Mouse (Mus musculus) embryonic facial prominence, embryonic 15.5 days (tissue): ENCODE data around the gene Brd9. TPM values are rescaled to one million over a fixed set of nuclear protein-coding genes. Genes with fewer than 3 reads are reported as not detected.

Experiments used
- ATAC-seq: fragments of 200-750 bp; cut with Nextera tagmentation; 2 replicates; pipeline ENCODE4 v1.8.0; 2017; ENCODE audit warnings: low read depth, moderate TSS enrichment; ENCODE audit not compliant: insufficient number of reproducible peaks, low FRiP score, low TSS enrichment
- H3K27ac ChIP-seq: fragments of 300-500 bp; sonication (generic); replicated peaks from 2 replicates; pipeline ENCODE4 v1.5.1; 2015; ENCODE audit warnings: mild to moderate bottlenecking, inconsistent platforms
- H3K27me3 ChIP-seq: fragments of 300-500 bp; sonication (generic); 2 replicates; pipeline ENCODE4 v1.6.1; 2015; ENCODE audit warnings: inconsistent platforms
- H3K36me3 ChIP-seq: fragments of 300-500 bp; sonication (generic); 2 replicates; pipeline ENCODE4 v1.6.1; 2015; ENCODE audit warnings: mild to moderate bottlenecking, inconsistent platforms
- H3K4me1 ChIP-seq: fragments of 300-500 bp; sonication (generic); 2 replicates; pipeline ENCODE4 v1.6.1; 2015; ENCODE audit warnings: inconsistent platforms
- H3K4me2 ChIP-seq: fragments of 300-500 bp; sonication (generic); replicated peaks from 2 replicates; pipeline ENCODE4 v1.6.1; 2015; ENCODE audit warnings: mild to moderate bottlenecking, inconsistent platforms
- H3K4me3 ChIP-seq: fragments of 300-500 bp; sonication (generic); replicated peaks from 2 replicates; pipeline ENCODE4 v1.5.1; 2015; ENCODE audit warnings: mild to moderate bottlenecking, inconsistent platforms
- H3K9ac ChIP-seq: fragments of 300-500 bp; sonication (generic); 2 replicates; pipeline ENCODE4 v1.6.1; 2015; ENCODE audit warnings: inconsistent platforms
- H3K9me3 ChIP-seq: fragments of 300-500 bp; sonication (generic); replicated peaks from 2 replicates; pipeline ENCODE4 v1.6.1; 2016; ENCODE audit warnings: inconsistent platforms
- WGBS: fragments of 180-500 bp; shearing (Covaris S2); methylation state at CpG from one replicate; pipeline ENCODE4 v1.1.7; 2015; 5-methylcytosine and 5-hydroxymethylcytosine counted together
- polyA plus RNA-seq: library from polyadenylated mRNA; unstranded; fragments of >200 nt; fragmentation: Nextera tagmentation; extraction: Ambion mirVana; gene quantifications from 2 replicates; pipeline ENCODE4 v1.2.1, GENCODE M21; 2015

Gene Brd9
- polyA plus RNA-seq, 1 experiment from 2014 or later, result 53.4 TPM

DNA sequence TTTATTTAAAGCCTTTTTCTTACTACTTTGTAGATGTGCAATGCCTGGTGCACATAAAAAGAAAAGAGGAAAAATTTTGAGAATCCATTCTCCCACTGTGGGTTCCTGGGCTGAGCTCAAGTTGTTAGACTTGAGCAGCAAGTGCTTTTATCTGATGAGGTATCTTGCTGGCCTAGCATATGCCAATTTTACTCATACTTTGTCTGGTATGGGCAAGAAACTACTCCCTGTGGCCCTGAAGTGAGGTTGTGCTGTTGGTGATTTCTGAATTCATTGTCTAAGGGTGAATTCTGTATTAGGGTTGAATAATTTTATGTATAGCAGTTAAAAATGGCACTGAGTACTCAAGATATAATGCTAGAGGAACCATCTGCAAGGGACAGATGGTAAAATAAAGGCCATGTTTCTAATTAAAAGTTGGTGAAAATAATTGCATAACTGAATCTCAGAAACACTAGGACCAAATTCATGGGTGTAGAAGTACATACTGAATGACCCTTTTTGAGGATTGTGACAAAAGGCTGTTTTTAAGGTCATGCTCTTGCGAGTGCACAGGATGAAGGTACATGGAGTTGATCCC is 16.0 kb downstream of the Brd9 start:
- no peak overlapping the region for H3K4me2 ChIP-seq
- H3K9ac ChIP-seq, result no peak overlapping the region
- peaks cover 83% of the 10 kb centered on the region for H3K36me3 ChIP-seq
- ATAC-seq, result no peak
- no peak overlapping the region for H3K4me3 ChIP-seq
- no peaks in the 10 kb centered on the region for H3K27me3 ChIP-seq
- H3K4me1 ChIP-seq, result no peaks in the 10 kb centered on the region
- no peak overlapping the region for H3K27ac ChIP-seq
- no peaks in the 10 kb centered on the region for H3K9me3 ChIP-seq
- 87% methylated on average over 1 of the region's 1 CpGs for WGBS

DNA sequence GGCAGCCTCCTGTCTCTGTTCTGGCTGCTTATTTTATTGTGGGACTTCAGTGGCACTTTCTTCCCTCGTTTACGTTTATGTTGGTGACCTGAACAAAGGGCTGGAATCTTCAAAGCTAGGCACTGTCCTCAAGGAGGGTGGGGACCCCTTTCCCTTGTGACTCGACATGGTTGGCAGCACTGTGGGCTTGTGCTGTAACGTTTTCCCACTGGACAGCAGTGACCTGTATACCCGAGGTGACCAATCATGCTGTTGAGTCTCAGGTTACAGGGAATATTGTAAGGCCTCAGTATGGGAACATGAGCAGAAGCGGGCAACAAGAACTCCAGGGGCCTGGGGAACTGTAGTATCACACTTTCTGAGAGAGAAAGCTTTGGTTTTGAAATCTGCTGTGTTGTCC is 17.1 kb downstream of the Brd9 start:
- 55% methylated on average over 6 of the region's 6 CpGs for WGBS
- H3K9ac ChIP-seq, result no peak overlapping the region
- H3K27me3 ChIP-seq, result no peaks in the 10 kb centered on the region
- H3K4me3 ChIP-seq, result no peak overlapping the region
- no peak overlapping the region for H3K27ac ChIP-seq
- no peak overlapping the region for H3K4me2 ChIP-seq
- ATAC-seq, result no peak
- H3K4me1 ChIP-seq, result no peaks in the 10 kb centered on the region
- no peaks in the 10 kb centered on the region for H3K9me3 ChIP-seq
- peaks cover 83% of the 10 kb centered on the region for H3K36me3 ChIP-seq

DNA sequence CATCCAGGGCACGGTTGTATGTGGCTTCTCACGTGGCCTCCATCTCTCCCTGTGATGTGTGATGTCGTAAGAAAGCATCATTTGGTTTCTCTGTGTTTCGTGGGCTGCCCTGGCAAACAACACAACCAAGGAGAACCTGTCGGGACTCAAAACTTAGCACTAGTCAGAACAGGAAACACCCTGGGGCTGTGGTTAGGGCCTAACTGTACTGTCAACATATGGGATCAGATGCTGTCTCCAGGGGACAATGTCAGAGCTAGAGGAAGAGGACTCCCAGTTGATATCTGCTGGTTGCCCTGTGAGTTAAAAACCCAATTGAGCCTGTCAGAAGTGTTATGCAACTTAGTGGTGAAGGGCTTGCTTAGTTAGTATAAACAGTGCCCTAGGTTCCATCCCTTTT is 17.9 kb downstream of the Brd9 start:
- WGBS, result 76% methylated on average over 5 of the region's 5 CpGs
- Histone ChIP-seq H3K4me2 (no peak overlapping the region), H3K4me3 (no peak overlapping the region), H3K27ac (no peak overlapping the region), H3K4me1 (no peaks in the 10 kb centered on the region), H3K9me3 (no peaks in the 10 kb centered on the region), H3K9ac (no peak overlapping the region), H3K36me3 (peaks cover 83% of the 10 kb centered on the region), H3K27me3 (no peaks in the 10 kb centered on the region)
- ATAC-seq, result no peak

DNA sequence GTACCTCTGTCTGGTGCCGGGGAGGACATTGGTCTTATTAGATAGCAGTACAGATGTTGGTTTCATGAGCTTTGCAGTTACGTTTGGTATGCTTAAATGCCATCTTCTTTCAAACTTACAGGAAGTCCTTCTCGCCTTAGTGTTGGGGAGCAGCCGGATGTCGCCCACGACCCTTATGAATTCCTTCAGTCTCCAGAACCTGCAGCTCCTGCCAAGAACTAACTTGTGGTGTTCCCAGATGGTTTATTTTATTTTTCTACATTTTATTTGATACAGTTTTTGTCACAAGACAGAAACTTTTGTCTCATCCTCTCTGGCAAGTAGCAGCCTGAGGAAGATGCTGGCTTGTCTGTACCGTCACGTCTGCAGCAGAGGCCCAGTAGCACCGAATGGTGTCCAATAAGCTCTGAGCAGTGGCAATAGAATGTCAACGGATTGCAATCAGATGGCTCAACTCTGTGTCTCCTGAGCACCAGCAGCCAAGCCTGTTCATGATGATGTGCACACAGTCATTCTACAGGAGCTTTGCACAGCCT is 22.6 kb downstream of the Brd9 start:
- Histone ChIP-seq H3K9me3 (no peaks in the 10 kb centered on the region), H3K4me1 (no peaks in the 10 kb centered on the region), H3K9ac (no peak overlapping the region), H3K27ac (no peak overlapping the region), H3K27me3 (no peaks in the 10 kb centered on the region), H3K4me2 (no peak overlapping the region), H3K36me3 (peaks cover 63% of the 10 kb centered on the region), H3K4me3 (no peak overlapping the region)
- whole genome bisulfite sequencing, result 90% methylated on average over 10 of the region's 10 CpGs
- no peak for ATAC-seq

DNA sequence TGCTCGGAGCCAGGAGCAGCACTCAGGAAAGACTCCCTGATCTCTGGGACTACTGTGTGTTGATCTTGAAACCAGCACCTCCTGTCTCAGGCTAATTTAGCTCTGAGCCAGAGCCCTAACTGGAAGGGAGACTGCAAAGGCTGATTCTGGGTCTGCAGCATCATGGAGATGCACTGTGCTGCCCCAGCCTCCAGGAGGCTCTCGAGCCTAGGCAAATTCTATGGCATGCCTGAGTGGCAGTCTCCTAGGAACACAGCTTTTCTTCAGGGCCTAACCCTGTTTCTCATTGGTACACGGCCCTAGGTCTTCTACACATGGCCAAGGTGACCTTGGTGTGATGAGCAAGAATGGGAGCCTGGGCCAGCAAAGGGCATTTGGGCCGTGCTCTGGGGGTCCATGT is 23.6 kb downstream of the Brd9 start:
- WGBS, result 81% methylated on average over 4 of the region's 4 CpGs
- H3K4me1 ChIP-seq, result no peaks in the 10 kb centered on the region

DNA sequence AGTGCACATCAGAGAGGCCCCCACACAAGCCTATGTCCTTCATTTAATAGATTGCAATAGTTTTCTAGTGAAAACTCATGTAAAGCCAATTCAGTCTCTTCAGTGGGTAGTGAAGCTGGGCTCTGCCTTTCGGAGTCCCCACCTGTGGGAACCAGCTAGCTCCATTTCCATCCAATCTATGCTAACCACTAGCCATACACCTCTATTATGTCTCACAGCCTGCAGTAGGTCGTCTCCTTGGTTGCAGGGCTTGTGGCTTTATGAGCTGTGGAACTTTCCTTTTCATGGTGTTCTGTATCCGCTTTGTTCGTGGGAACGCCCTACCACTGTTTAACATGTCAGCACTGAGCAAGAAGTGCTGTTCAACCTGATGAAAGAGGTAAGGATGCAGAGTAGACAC is 25.9 kb downstream of the Brd9 start, which contains the start of gene Zdhhc11:
TSS of gene Zdhhc11 (plus strand) at position 301 of the 400 bp plus-strand sequence.
- H3K4me1 ChIP-seq, result no peaks in the 10 kb centered on the region
- WGBS, result 86% methylated on average over 5 of the region's 5 CpGs

More for the DNA sequence above, 23.6 kb downstream of the Brd9 start:
- ATAC-seq, result no peak
- H3K27me3 ChIP-seq, result no peaks in the 10 kb centered on the region; the same call in 1 of the 2 replicates
- no peak overlapping the region for H3K27ac ChIP-seq
- peaks cover 54% of the 10 kb centered on the region for H3K36me3 ChIP-seq
- no peaks in the 10 kb centered on the region for H3K9me3 ChIP-seq
- H3K4me2 ChIP-seq, result no peak overlapping the region
- H3K9ac ChIP-seq, result no peak overlapping the region
- no peak overlapping the region for H3K4me3 ChIP-seq

DNA sequence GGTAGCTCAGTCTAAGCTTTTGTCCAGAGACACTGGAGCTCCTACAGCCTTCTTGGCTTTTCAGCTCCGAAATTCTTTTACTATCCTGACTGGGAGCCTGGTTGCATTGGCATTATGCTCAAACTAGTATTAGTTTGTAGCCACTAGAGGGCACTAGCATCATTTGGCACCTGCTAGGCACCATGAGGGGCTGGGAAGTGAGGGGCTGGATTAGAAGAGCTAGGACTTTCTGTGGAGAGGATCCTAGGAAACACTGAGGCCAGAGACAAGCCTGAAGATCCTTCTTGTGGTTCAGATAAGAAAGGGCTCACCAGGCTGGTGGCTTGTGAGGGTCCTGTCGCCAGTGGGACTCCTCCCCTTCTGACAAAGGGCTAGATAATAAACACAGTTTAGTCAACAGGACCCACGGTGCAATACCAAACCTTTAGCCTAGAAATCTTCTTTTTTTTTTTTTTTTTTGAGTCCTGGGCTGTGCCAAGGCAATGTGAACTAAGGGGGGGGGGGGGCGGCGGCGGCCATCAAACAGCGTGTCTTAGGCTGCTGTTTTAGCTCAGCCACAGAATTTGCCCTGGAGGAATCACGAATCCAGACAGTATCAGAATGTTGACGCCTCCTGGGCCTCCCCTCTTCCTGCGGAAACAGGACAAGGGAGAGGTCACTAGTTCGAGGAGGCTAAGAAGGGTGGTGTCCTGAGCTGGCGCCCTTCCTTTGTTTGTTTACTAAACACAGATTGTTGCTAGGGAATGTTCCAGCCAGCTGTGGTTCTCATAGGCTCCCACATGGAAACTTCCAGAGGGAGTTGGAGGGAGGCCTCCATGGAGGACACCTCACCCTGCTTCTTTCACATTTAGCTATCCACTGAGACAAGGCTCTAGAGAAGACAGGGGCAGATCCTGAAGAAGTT is 33.2 kb downstream of the Brd9 start:
- peaks cover 8% of the 10 kb centered on the region for H3K4me1 ChIP-seq
- no peak overlapping the region for H3K27ac ChIP-seq
- H3K9me3 ChIP-seq, result no peaks in the 10 kb centered on the region
- no peak overlapping the region for H3K4me3 ChIP-seq
- peak; percentile 77; the same call in 1 of the 2 replicates for ATAC-seq
- no peaks in the 10 kb centered on the region; the same call in 1 of the 2 replicates for H3K27me3 ChIP-seq
- no peaks in the 10 kb centered on the region for H3K36me3 ChIP-seq
- WGBS, result 17% methylated on average over 12 of the region's 12 CpGs
- peak overlapping the region; percentile 38 for H3K4me2 ChIP-seq
- no peak overlapping the region for H3K9ac ChIP-seq

More for the DNA sequence above, 25.9 kb downstream of the Brd9 start, which contains the start of gene Zdhhc11:
- H3K36me3 ChIP-seq, result peaks cover 33% of the 10 kb centered on the region
- no peak within 1 kb of the TSS for H3K9ac ChIP-seq
- H3K4me3 ChIP-seq, result no peak within 1 kb of the TSS
- no peaks in the 10 kb centered on the region; the same call in 1 of the 2 replicates for H3K27me3 ChIP-seq
- ATAC-seq, result no peak
- H3K4me2 ChIP-seq, result no peak within 1 kb of the TSS
- no peak within 1 kb of the TSS for H3K27ac ChIP-seq
- no peaks in the 10 kb centered on the region for H3K9me3 ChIP-seq

DNA sequence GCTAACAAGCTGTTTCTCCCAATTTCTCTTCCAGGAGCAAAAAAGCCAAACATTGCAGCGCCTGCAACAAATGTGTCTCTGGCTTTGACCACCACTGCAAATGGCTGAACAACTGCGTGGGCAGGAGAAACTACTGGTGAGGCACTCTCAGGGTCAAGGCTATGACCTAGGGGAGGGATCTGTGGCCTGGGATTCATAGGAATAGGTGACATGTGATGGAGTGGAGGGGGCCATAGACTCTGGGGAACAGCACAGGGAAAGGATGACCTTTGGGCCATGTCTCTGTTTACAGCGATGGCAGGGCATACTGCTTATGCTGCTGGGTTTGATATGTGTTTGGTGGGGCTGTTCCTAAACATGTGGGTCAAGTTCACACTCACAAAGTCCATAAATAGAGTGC is 36.9 kb downstream of the Brd9 start:
- Histone ChIP-seq H3K9me3 (no peaks in the 10 kb centered on the region), H3K27me3 (no peaks in the 10 kb centered on the region), H3K27ac (no peak overlapping the region), H3K4me2 (no peak overlapping the region), H3K4me1 (peaks cover 8% of the 10 kb centered on the region), H3K36me3 (no peaks in the 10 kb centered on the region), H3K9ac (no peak overlapping the region), H3K4me3 (no peak overlapping the region)
- no peak for ATAC-seq
- WGBS, result 86% methylated on average over 3 of the region's 3 CpGs

DNA sequence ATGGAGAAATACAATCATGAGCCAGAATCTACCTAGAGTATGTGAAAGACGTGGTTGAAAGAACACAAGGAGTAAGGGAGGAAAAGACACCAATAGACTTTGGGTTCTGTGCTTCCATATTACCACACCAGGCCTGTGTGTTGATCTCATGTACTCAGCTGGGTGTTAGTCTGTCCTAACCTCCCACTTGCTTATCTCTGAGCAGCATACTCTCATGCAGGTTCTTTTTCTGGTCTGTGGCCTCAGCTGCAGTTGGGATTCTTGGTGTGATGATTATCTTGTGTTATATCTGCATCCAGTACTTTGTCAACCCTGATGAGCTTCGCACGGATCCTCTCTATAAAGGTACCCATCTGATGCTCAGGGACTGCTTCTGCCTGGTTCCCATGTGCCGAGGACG is 39.3 kb downstream of the Brd9 start:
- Histone ChIP-seq H3K27ac (no peak overlapping the region), H3K9me3 (no peaks in the 10 kb centered on the region), H3K27me3 (no peaks in the 10 kb centered on the region), H3K4me3 (no peak overlapping the region), H3K9ac (no peak overlapping the region), H3K4me1 (no peaks in the 10 kb centered on the region), H3K4me2 (no peak overlapping the region), H3K36me3 (no peaks in the 10 kb centered on the region)
- no peak for ATAC-seq
- WGBS, result 83% methylated on average over 5 of the region's 5 CpGs

DNA sequence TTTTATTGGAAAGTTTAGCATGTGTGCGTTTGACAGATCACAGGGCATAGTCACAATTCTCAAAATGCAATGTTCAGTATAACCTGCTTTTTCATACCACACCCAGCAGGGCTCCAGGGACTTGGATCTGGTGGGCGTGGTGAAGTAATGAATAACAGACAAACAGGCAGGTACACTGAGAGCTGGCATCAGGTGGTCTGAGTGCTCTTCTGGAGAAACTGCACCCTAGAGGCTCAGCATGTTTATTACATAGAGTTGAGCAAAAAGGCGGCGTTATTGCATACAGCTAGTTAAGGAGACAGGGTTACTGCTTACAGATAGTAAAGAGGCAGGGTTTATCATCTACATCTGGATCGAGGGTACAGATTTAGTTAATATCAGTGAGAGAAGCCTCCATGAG is 52.7 kb downstream of the Brd9 start:
- H3K4me2 ChIP-seq, result no peak overlapping the region
- no peaks in the 10 kb centered on the region for H3K27me3 ChIP-seq
- no peaks in the 10 kb centered on the region for H3K4me1 ChIP-seq
- no peak overlapping the region for H3K9ac ChIP-seq
- no peak overlapping the region for H3K27ac ChIP-seq
- H3K4me3 ChIP-seq, result no peak overlapping the region
- ATAC-seq, result peak; percentile 54; the same call in 1 of the 2 replicates
- no peaks in the 10 kb centered on the region for H3K9me3 ChIP-seq
- H3K36me3 ChIP-seq, result no peaks in the 10 kb centered on the region
- 62% methylated on average over 5 of the region's 5 CpGs for WGBS

DNA sequence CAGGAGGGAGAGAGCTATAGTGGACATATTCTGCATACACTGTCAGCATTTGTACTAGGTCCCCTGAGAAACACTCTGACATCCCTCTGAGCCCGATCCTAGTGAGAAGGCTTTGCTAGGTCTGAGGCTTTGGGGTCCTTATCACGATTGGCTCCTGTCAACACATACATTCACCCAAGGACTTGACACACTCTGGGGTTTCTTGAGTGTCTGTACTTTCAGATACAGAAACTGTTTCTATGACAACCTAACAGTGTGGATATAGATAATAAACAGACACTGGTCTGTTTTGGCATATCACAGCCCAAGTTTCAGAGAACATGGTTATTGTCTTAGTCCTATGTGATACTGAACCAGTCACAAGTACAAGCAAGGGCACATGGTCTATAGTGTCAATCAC is 53.1 kb downstream of the Brd9 start:
- ATAC-seq, result no peak
- Histone ChIP-seq H3K9ac (no peak overlapping the region), H3K27me3 (no peaks in the 10 kb centered on the region), H3K27ac (no peak overlapping the region), H3K36me3 (no peaks in the 10 kb centered on the region), H3K4me3 (no peak overlapping the region), H3K4me1 (no peaks in the 10 kb centered on the region), H3K9me3 (no peaks in the 10 kb centered on the region), H3K4me2 (no peak overlapping the region)
- 68% methylated on average over 2 of the region's 2 CpGs for WGBS
